Comparison of ENCODE assay signal across 9 mouse cellular contexts in the genomic region with DNA sequence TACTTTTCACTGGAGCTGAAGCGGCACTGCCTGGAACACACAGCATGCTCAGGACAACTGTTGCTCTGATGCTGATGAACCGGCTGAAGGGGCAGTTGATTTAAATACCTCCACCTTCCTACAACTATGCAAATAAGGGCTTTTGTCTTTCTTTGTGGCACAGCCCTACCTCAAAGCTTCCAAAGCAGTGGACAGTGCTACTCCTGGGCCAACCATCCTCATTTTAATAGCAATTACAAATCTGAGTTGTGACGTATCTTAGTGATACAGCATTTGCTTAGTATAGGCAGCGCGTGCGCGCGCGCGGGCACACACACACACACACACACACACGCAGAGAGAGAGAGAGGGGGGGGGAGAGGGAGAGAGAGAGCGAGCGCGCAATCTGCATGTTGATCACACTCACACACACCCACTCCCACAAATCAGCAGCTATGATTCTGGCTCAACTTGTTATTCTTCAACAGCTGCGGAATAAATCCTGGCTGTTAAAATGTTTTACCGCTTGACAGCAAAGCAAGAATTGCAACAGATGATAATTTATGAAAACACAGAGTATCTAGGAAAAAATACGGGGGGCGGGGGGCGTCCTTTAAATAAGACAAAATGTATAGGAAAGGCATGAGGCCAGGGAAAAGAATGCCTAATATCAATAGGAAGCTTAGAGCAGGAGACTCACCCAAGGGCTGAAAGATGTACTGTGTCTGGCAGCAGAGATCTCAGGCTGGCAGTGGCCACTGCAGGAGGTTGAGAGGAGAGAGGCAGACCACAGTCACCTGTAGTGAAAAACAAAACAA. TPM values are rescaled to one million over a fixed set of nuclear protein-coding genes. Genes with fewer than 3 reads are reported as not detected.
A peak's percentile ranks its signal among the peaks of the same experiment; 100 is the strongest.
DNase-seq lines count a peak whose midpoint lies in the region; ATAC-seq lines count a peak whose summit lies in the region.
"Had no signal": no experiment of that assay in that cellular context is flagged by ENCODE, and none has a peak within 500 bp of the region (broad histone marks: within the 10 kb centered on the region; RNA-seq: fewer than 3 reads in every experiment).

No protein-coding gene starts in this region.

- H3K9me3 ChIP-seq in limb, embryonic 11.5 days (ENCODE audit: control insufficient read depth, low read length) = no peaks in the 10 kb centered on the region

- DNase-seq in cerebellum, postnatal 25 days = peak; percentile 3 to 6
- DNase-seq in cerebellum, postnatal 36 days = no peak
- DNase-seq in embryo, embryonic 10 days (ENCODE audit: low spot score) = peak; percentile 49
- DNase-seq in heart, postnatal 10 days = peak; percentile 2
- peak; percentile 43 for DNase-seq in limb, embryonic 11.5 days (ENCODE audit: low spot score)
- DNase-seq in retina, embryonic 14.5 days (ENCODE audit: low spot score) = peak; percentile 50
- no peak for DNase-seq in thymus, postnatal 36 days
- DNase-seq in adrenal gland, postnatal 10 days = no peak

- peak; percentile 71 for ATAC-seq in limb, embryonic 11.5 days (ENCODE audit: insufficient number of reproducible peaks, low FRiP score, low TSS enrichment, low read depth)

- H3K4me1 ChIP-seq in limb, embryonic 11.5 days (ENCODE audit: control insufficient read depth, insufficient read depth, low read length) = no peaks in the 10 kb centered on the region

- peak overlapping the region; percentile 37; the same call in 1 of the 2 replicates for H3K9ac ChIP-seq in limb, embryonic 11.5 days (ENCODE audit: low read length)

- H3K4me3 ChIP-seq in limb, embryonic 11.5 days (ENCODE audit: low read depth, low read length) = peak overlapping the region; percentile 33

- peak overlapping the region; percentile 72 for H3K4me2 ChIP-seq in limb, embryonic 11.5 days (ENCODE audit: low read depth, severe bottlenecking)

- 0% methylated on average over 19 of the region's 19 CpGs for WGBS in limb, embryonic 11.5 days

- H3K27ac ChIP-seq in limb, embryonic 11.5 days (replicated peaks; ENCODE audit: low read depth, low read length) = no peak overlapping the region

- intact Hi-C loops in heart, postnatal 10 days (cut with DNase I) = no loop called here

- H3K36me3 ChIP-seq in limb, embryonic 11.5 days (ENCODE audit: control insufficient read depth, insufficient read depth, low read length) = no peaks in the 10 kb centered on the region

- H3K27me3 ChIP-seq in limb, embryonic 11.5 days (ENCODE audit: control insufficient read depth, insufficient read depth, low read length) = no peaks in the 10 kb centered on the region

RNA-seq across cellular contexts. Expression of a gene that starts 1.5 kb away (rescaled TPM):
- 1 to 10 TPM; 2.3 to 3.8 TPM for total RNA-seq in heart, postnatal 10 days (2021)
- polyA plus RNA-seq in limb, embryonic 11.5 days (2014; fragmentation: Nextera tagmentation; extraction: Ambion mirVana) = 9.4 and 12.9 TPM in 2 replicates
- total RNA-seq in adrenal gland, postnatal 10 days (2021) = 10 to 100 TPM; 15.4 to 20.6 TPM

RNA-seq across cellular contexts. Expression of a gene that starts 7.7 kb away (rescaled TPM):
- total RNA-seq in heart, postnatal 10 days (2021) = not detected
- polyA plus RNA-seq in limb, embryonic 11.5 days (2014; fragmentation: Nextera tagmentation; extraction: Ambion mirVana) = not detected in 2 replicates
- total RNA-seq in adrenal gland, postnatal 10 days (2021) = not detected
- polyA plus RNA-seq: small intestine, adult 2 months had no signal

RNA-seq across cellular contexts. Expression of a gene that starts 18.4 kb away (rescaled TPM):
- total RNA-seq in heart, postnatal 10 days (2021) = not detected
- not detected in 2 replicates for polyA plus RNA-seq in limb, embryonic 11.5 days (2014; fragmentation: Nextera tagmentation; extraction: Ambion mirVana)
- not detected for total RNA-seq in adrenal gland, postnatal 10 days (2021)
- polyA plus RNA-seq: small intestine, adult 2 months had no signal

RNA-seq across cellular contexts. Expression of a gene that starts 27.4 kb away (rescaled TPM):
- total RNA-seq in heart, postnatal 10 days (2021) = not detected
- not detected in 2 replicates for polyA plus RNA-seq in limb, embryonic 11.5 days (2014; fragmentation: Nextera tagmentation; extraction: Ambion mirVana)
- not detected for total RNA-seq in adrenal gland, postnatal 10 days (2021)
- polyA plus RNA-seq: small intestine, adult 2 months had no signal

RNA-seq across cellular contexts. Expression of a gene that starts 42.2 kb away (rescaled TPM):
- not detected for total RNA-seq in heart, postnatal 10 days (2021)
- not detected in 2 replicates for polyA plus RNA-seq in limb, embryonic 11.5 days (2014; fragmentation: Nextera tagmentation; extraction: Ambion mirVana)
- not detected for total RNA-seq in adrenal gland, postnatal 10 days (2021)
- polyA plus RNA-seq: small intestine, adult 2 months had no signal

Comparison
In these comparisons a context has a peak if more than half of its experiments do, and no peak if none do; other contexts are left out.
1. DNase-seq: peak in cerebellum, postnatal 25 days (2 of 2), embryo, embryonic 10 days (single experiment), heart, postnatal 10 days (2 of 2), limb, embryonic 11.5 days (single experiment) and retina, embryonic 14.5 days (single experiment); none in cerebellum, postnatal 36 days (0 of 2), thymus, postnatal 36 days (0 of 2) and adrenal gland, postnatal 10 days (single experiment).